8 mouse cellular contexts compared by ENCODE assay signal in genomic region chr5:117135869-117136268, GRCm38 (mm10). TPM values are rescaled to one million over a fixed set of nuclear protein-coding genes. Genes with fewer than 3 reads are reported as not detected.
DNase-seq lines count a peak whose midpoint lies in the region; ATAC-seq and TF ChIP-seq lines count a peak whose summit lies in the region.

No protein-coding gene starts in this region.

- no peaks in the 10 kb centered on the region for H3K27me3 ChIP-seq in hindbrain, embryonic 10.5 days (ENCODE audit: insufficient read depth, poor library complexity, severe bottlenecking)
- no peaks in the 10 kb centered on the region for H3K27me3 ChIP-seq in hindbrain, embryonic 16.5 days (replicated peaks; ENCODE audit: control insufficient read depth, insufficient read depth, low read length)

- H3K4me3 ChIP-seq in hindbrain, embryonic 10.5 days = peak overlapping the region; percentile 9; the same call in 1 of the 2 replicates
- no peak overlapping the region for H3K4me3 ChIP-seq in hindbrain, embryonic 16.5 days (ENCODE audit: low read length)
- no peak overlapping the region for H3K4me3 ChIP-seq in lung, adult 2 months (replicated peaks; ENCODE audit: extremely low read depth, low read depth, low read length)

- H3K27ac ChIP-seq in hindbrain, embryonic 10.5 days = peak overlapping the region; percentile 73
- no peak overlapping the region for H3K27ac ChIP-seq in hindbrain, embryonic 16.5 days (ENCODE audit: low read depth, low read length)

- no peaks in the 10 kb centered on the region for H3K36me3 ChIP-seq in hindbrain, embryonic 10.5 days
- H3K36me3 ChIP-seq in hindbrain, embryonic 16.5 days (ENCODE audit: control insufficient read depth, insufficient read depth, low read length) = no peaks in the 10 kb centered on the region

- ATAC-seq in hindbrain, embryonic 16.5 days = no peak
- ATAC-seq in inflammation-experienced regulatory T-cells, adult 6 months = peak; percentile 35

- no peak overlapping the region for H3K9ac ChIP-seq in hindbrain, embryonic 16.5 days (ENCODE audit: low read depth, low read length)

- H3K9me3 ChIP-seq in hindbrain, embryonic 10.5 days = no peaks in the 10 kb centered on the region
- no peaks in the 10 kb centered on the region for H3K9me3 ChIP-seq in hindbrain, embryonic 16.5 days (ENCODE audit: control insufficient read depth, low read length)

- DNase-seq in hindbrain, embryonic 10.5 days (ENCODE audit: low spot score) = peak; percentile 50
- peak; percentile 54 for DNase-seq in embryo, embryonic 9.5 days (ENCODE audit: extremely low spot score)
- peak; percentile 48 for DNase-seq in lung, adult 2 months
- DNase-seq in spleen, postnatal 4 days (ENCODE audit: low spot score in 2 of 2) = peak; percentile 70 to 79
- no peak for DNase-seq in cerebellum, adult 9-10 months
- DNase-seq in gastrocnemius, postnatal 25 days = no peak

- WGBS in hindbrain, embryonic 10.5 days = 39% methylated on average over 9 of the region's 9 CpGs
- WGBS in hindbrain, embryonic 16.5 days = 35% methylated on average over 9 of the region's 9 CpGs
- WGBS in lung, adult 2 months = 10% methylated on average over 9 of the region's 9 CpGs

- no peak overlapping the region for H3K4me2 ChIP-seq in hindbrain, embryonic 16.5 days (ENCODE audit: low read length)

- no peak for TF ChIP-seq CTCF in lung, adult 2 months (IDR thresholded peaks at IDR 0.05; ENCODE audit: insufficient read depth, low read length)

- no peak for TF ChIP-seq POLR2A in lung, adult 2 months (IDR thresholded peaks at IDR 0.05; ENCODE audit: borderline replicate concordance, extremely low read depth, low read depth, low read length)

- H3K4me1 ChIP-seq in hindbrain, embryonic 10.5 days (replicated peaks) = peaks cover 33% of the 10 kb centered on the region
- H3K4me1 ChIP-seq in hindbrain, embryonic 16.5 days (ENCODE audit: control insufficient read depth, insufficient read depth, low read depth, low read length) = peaks cover 8% of the 10 kb centered on the region
- peaks cover 24% of the 10 kb centered on the region for H3K4me1 ChIP-seq in lung, adult 2 months (ENCODE audit: control insufficient read depth, insufficient read depth, low read length)

RNA-seq across cellular contexts. Expression of gene Taok3, which starts 15.9 kb away (rescaled TPM):
- 10.4 and 16.4 TPM in 2 replicates for polyA plus RNA-seq in hindbrain, embryonic 10.5 days (2016; fragmentation: Nextera tagmentation; extraction: Ambion mirVana)
- 61.7 and 63.3 TPM in 2 replicates for polyA plus RNA-seq in hindbrain, embryonic 16.5 days (2015; fragmentation: Nextera tagmentation; extraction: Ambion mirVana)
- polyA plus RNA-seq in inflammation-experienced regulatory T-cells, adult 6 months (2017; shearing (Covaris generic)) = 100 to 1,000 TPM; 115 to 147 (median 144) TPM
- 30.3 and 40.5 TPM in 2 replicates for polyA plus RNA-seq in lung, adult 2 months (2012; rRNA removed)
- 1 to 10 TPM; 4.4 to 5.8 TPM for total RNA-seq in gastrocnemius, postnatal 25 days (2021)

RNA-seq across cellular contexts. Expression of gene Suds3, which starts 20.0 kb away (rescaled TPM):
- polyA plus RNA-seq in hindbrain, embryonic 10.5 days (2016; fragmentation: Nextera tagmentation; extraction: Ambion mirVana) = 79.1 and 90.4 TPM in 2 replicates
- 70.0 and 76.7 TPM in 2 replicates for polyA plus RNA-seq in hindbrain, embryonic 16.5 days (2015; fragmentation: Nextera tagmentation; extraction: Ambion mirVana)
- polyA plus RNA-seq in inflammation-experienced regulatory T-cells, adult 6 months (2017; shearing (Covaris generic)) = 10 to 100 TPM in 2 of 3 experiments, 1 to 10 TPM in 1; 8.8 to 14.4 (median 11.7) TPM
- polyA plus RNA-seq in lung, adult 2 months (2012; rRNA removed) = 44.0 and 57.1 TPM in 2 replicates
- total RNA-seq in gastrocnemius, postnatal 25 days (2021) = 10 to 100 TPM; 72.6 to 81.8 TPM

Comparison
In these comparisons a context has a peak if more than half of its experiments do, and no peak if none do; other contexts are left out.
1. DNase-seq: peak in hindbrain, embryonic 10.5 days (single experiment), embryo, embryonic 9.5 days (single experiment), lung, adult 2 months (single experiment) and spleen, postnatal 4 days (2 of 2); none in cerebellum, adult 9-10 months (single experiment) and gastrocnemius, postnatal 25 days (single experiment).